Mouse (Mus musculus): Measurements from ENCODE around the gene Tpgs1.

Tpgs1 gene

DNA sequence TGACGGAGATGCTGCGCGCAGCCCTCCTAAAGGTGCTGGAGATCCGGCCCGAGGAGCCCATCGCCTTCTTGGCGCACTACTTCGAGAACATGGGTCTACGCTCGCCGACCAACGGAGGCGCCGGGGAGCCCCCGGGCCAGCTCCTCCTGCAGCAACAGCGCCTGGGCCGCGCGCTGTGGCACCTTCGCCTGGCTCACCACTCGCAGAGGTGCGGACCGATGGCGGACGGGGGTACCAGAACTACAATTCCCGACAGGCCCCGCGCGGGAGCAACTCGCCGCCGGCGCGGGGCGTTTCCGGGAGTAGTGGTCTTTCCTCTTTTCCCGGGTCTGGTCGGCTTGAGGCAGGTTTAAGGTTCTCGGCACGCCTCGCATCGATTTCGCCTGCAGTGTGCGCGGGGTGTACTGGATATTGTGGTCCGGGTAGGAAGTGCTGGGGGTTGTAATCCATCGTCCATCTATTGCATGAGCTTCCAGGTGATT lies 448 bp downstream of the Tpgs1 start:
- DNase-seq = peak; percentile 68 to 70

DNA sequence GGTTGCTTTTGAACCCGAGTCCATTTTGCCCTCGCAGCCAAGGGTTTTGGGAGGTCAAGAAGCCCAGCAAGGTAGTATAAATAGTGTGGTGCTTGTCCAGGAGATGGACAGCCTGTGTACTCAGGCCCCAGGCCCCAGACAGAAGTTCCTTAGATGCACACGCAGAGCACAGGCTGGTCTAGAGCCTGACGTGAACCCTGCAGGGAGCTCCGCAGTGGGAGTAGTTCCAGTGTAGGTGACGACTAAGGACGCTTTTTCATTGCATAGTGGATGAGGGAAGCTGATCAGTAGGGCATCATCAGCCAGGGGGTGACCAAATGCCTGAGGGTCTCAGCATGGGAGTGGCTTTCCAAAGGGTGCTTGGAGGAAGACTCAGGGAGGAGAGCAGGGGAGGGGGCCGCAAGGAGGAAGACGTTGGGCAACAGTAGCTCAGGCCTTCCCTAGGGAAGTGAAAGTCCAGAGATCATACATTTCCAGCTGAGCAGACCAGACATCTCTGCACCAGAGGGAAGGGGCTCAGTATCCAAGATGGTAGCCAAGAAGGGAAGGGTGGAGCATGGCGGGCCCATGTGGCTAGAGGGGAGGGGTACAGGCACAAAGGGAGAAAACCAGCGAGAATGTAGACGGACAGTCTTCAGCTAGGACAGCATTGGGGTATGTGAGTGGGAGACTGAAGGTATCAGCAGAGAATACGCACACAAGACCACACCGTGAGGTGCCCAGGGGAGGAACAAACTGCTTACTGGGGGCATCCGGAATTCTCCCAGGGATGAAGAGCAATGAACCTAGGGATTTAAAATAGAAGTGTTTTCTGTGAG lies 1.1 kb downstream of the Tpgs1 start:
- DNase-seq = no peak

DNA sequence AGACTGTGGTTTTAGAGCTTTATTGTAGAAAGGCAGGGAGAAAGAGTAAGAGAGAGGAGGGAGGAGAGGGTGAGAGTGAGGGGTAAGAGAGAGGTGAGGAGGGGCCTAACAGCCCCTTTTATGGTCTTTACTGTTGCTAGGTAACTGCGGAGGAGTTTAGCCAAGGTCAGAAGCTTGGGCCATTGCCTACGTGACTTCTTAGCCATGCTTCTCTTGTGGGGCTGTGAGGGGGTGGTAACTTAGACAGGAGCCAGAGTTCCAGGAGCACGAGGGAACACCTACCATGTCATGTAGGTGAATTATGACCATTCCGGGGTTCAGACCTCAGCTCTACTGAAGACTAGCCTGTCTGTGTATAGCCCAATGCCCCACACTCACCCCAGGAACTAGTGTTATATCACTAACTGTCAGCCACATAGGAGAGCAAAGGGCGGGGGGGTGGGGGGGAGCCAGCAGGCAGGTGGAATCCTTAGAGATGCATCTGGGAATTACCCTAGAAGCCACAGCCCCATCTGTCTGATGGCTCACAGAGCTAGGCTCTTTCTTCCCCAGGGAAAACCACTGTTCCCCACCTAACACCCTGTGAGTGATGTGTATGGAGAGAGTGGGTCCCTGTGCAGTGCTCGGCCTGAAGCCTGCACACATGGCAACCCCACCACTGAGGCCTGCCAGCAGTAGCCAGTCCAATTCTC lies 2.4 kb downstream of the Tpgs1 start:
- DNase-seq = no peak

DNA sequence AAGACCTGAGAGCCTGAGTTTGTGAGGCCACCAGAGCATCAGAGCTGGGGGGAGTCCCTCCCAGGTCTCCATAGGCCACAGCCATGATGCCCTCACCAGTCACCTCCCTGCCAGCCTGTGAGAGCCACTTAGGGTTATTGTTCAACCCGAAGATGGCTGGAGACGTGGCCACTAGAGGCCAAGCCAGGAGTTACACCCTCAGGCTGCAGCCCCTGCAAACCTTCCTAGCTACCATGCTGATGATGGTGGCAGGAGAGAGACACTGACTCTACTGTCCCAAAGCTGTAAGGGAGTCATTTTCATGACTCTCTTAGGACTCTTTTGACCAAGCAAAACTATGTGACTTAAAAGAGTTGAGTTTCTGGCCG lies 2.9 kb downstream of the Tpgs1 start:
- DNase-seq = no peak

DNA sequence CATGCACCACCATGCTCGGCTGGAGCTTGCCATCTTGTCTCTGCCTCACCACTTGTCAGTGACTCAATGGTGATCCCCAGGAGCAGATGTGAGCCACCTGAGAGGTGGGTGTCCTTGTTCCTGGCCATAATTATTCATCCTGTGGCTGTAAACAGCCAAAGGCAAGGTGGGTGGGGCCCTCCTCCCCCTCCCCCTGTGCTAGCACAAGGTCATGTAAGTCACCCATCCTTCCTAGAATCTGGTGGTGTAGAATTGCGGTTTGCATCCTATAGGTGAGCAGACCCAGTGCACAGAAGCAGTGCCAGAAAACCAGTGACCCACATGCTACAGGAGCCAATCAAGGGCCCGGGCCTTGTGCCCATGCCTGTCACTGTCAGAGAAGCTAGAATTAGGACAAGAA lies 3.9 kb downstream of the Tpgs1 start:
- DNase-seq = no peak

DNA sequence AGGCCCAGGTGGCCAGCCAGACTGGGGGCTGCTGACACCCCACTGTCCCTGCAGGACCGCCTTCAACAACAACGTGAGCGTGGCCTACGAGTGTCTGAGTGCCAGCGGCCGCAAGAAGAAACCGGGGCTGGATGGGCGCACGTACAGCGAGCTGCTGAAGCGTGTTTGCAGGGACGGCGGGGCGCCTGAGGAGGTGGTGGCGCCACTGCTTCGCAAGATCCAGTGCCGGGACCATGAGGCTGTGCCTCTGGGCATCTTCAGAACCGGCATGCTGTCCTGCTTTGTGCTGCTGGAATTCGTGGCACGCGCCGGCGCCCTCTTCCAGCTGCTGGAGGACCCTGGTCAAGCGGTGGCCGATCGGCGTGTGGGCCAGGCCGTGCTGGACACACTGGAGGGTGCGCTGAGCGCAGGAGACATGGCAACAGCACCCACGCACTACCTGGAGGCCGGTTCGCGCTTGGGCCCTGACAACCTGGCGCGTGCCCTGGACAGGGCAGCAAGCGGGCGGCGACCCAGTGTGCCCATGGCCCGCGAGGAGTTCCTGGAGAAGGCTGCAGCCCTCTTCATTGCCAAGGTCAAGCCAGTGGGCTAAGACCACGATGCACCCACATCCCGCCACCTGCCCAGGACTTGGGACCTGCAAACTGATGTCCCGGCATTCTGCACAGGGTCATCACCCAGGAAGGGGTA lies 6.3 kb downstream of the Tpgs1 start:
- no peak for DNase-seq

DNA sequence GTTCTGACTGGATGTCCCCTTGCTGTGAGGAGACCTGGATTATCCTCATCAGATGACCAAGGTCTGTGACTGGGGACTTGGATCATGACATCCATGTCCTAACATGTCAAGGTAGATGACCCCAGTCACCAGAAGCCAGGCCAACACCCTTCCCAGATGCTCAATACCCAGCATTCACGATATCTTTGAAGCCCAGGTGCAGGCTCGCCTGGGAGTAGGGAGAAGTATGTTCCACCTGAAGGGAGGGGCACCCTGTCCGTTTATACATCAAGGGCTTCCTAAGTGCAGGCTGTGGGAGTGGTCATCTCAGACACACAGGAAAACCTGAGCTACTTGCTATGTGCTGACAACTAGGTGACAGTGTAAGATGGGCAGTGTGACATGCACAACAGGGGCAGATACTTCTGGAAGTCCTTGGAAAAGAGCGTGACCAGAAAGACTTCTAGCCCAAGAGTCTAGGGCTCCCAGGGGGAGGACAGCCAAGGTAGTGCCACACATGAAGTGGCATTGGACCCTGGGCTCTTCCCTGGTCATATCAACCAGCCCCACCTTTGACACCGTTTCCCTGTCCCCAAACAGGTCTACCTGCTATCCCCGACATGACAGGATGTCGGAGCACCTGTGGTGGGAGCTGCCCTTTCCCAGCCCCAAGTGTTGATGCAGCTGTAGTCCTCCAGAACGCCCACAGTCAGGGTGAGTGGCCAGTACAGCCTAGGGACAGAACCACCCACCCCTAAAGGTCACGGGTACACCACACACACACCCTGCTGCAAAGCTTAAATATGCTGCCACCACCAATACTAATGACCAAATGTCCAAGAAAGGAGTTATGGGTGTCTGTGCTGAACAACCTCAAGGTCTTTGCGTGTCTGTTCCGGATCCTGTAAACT lies 11.7 kb downstream of the Tpgs1 start:
- peak in 1 of 2 experiments; percentile 33 for DNase-seq

DNA sequence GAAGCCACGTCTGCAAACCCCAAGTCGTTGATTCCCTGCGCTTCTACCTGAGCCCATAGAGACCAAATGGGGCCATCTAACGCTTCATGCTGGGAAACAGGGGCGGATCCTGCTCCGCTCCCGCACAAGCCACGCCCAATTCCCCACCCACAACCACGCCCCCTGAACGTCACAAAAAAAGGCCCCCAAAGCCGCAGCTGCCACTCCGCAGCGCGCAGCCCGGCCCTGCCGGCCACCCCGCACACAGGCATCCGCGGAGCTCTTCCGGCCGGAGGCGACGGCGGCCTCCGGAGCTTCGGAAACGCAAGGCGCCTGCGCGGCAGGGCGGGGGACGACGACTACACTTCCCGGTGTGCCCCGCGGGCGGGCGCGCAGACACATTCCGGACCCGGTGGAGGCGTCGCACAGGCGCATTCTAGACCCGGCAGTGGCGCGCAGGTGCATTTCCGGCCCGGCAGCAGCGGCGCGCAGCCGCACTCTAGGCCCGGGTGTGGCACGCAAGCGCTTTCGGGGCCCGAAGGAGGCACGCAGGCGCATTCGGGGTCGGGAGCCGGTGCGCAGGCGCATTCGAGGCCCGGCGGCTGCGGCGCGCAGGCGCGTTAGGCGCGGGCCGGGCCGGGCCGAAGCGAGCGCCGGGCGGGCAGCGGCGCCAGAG lies 12.5 kb downstream of the Tpgs1 start, which contains the start of gene Cdc34:
Gene Cdc34 (plus strand): TSS at position 605 of the 655 bp plus-strand sequence.
- peak; percentile 99 to 100 for DNase-seq

DNA sequence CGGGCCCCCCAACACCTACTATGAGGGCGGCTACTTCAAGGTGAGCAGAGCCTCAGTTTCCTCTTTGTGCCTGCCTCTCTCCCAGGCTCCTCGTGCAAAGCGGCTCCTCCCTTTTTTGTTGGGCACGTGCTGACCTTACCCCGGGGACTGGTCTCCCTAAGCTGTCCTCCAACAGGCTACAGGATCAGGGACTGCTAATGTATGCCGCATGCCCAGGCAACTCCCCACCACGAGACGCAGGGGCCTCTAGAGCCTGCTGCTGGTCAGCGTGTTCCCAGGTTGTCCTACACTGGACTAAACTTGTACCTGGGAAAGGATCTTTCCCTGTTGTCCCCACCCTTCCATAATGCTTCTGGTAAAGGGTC lies 13.4 kb downstream of the Tpgs1 start:
- DNase-seq = no peak

DNA sequence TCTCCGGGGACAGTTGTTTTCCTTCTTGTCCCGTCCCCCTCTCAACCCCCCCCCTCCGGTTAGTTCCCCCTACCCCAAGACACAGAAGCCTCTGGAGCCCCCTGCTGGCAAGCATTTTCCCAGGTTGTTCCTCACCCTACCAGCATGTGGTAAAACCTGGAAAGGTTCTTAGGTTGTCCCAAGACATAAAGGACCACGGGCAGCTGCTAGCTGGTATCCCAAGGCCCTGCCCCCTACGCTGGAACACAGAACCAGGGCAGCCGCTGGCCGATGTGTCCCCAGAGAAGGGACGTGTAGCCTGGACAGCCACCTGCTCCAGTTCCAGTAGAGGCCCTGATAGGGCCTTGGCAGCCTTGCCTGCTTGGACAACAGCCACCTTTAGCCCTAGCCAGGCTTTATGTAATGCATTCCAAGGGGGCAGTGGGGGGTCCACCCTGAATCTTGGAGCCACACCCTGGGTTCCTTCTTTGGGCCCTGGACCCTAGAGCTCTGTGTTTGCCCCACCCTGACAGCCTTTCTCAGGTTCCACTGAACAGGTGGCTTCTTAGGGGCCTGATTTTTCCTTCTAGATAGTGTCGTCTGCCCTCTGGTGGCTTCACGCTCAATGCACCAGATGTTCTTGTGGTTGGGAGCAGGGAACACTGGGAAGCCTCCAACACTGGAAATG lies 13.9 kb downstream of the Tpgs1 start:
- peak; percentile 53 to 65 for DNase-seq

DNA sequence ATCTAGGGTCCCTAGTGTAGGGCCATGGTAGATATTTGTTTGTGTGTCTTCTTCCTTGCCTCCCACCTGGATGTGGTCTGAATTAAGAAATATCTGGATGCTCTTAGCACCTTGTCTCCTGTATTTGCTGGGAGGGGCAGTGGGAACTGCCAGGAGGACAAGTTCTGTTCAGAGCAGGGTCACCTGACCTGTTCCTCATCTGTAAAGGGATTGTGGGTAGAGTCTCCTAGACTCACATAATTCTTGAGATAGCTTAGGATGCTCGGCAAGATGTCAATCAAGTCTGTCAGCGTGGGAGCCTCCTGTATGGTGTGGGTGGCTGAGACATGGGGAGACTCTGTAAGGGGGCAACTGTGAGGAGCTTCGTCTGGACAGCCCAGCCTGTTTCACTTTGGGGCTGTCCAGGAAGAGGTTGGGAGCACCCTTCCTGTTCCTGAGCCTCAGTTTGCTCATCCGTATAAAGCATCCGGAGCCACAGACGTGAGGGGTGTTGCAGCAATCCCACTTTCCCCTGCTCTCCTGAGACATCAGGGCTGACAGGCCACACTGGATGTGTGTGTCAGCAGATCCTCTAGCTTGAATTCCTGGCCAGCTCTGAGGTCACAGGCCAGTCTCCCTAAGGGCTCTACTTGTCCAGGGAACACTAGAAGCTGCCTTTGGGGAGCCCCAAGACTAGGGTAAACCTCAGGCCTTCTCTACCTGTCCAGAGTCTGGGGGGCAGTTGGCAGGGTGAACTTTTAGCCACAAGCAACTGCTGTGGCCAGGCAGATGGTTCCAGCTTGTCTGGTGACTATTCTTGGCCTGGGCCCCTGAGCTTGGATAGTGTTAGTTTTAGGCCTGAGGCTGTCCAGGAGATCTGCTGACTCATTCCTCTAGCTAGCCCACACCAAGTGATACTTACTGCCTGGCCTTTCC lies 14.8 kb downstream of the Tpgs1 start:
- DNase-seq = no peak

DNA sequence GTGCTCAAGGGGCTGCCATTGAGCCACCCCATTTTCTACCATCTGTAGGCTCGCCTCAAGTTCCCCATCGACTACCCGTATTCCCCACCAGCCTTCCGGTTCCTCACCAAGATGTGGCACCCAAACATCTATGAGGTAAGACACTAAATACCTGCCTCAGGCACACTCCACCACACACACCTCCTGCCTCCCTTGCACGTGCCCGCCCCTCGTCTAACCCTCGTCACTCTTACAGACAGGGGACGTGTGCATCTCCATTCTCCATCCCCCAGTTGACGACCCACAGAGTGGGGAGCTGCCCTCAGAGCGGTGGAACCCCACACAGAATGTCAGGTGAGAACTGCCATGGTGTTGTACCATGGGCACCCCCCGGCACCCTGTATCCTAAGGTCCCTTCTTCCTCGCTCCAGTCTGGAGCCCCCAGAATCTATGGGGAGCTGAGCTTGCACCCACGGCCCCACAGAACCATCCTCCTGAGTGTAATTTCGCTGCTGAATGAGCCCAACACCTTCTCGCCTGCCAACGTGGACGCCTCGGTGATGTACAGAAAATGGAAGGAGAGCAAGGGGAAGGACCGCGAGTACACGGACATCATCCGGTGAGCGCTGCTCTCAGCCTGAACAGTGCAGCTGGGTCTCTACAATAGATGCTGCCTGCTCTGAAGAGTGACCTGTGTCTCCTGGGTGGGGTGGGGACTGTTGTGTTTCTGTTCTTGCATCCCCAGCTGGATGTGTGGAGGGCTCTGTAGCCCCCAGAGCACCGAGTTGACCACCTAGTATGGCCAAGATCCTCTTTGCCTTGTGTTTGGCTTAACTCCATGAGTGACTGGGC lies 15.8 kb downstream of the Tpgs1 start:
- DNase-seq = no peak

DNA sequence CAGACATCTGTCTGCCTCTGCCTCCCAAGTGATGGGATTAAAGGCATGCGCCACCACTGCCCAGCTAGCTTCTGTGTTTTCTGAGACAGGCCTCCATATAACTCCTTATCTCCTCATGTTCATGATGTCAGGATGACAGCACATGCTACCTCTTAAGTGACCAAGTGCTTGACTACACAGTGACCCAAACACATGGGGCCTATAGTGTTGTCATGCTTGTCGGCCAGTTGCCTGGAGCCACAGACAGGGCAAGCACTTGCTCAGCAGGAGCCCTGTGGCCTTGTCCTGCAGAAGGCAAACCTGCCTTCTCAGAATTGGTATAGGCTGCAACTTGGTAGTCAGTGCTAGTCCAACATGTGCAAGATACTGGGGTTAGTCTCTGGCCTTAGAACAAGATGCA lies 17.1 kb downstream of the Tpgs1 start:
- no peak for DNase-seq

DNA sequence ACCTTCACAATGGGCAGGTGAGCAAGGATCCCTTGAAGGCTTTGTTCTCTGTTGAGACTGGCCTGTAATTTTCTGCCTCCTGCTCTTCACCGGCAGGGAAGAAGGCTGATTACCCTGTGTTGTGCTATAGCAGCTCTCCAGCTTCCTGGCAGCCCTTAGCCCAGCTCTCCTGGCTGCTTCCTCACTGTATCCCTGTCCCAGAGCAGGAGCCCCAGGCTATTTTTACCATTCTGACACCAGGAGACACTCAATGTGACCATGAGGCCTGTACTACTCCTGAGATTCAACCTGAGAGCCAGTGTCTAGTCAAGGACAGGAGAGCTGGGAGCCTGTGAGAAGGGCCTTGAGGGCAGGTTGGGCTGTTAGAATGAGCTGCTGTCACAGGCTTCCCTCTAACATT lies 17.5 kb downstream of the Tpgs1 start:
- no peak for DNase-seq

DNA sequence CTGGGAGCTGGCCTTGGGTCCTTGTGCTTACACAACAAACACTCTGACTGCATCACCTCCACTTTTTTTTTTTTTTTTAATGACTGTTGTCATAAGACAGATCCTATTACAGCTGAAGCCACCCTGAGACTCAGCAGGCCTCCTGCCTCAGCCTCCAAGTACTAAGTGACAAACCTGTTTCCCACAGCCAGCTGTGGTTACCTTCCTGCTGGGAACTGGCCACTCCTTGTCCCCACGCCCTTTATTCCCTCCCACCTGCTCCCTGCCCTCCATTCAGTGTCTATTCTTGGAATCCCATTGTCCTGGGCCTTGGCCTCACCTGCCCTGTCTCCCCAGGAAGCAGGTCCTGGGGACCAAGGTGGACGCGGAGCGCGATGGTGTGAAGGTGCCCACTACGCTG lies 18.3 kb downstream of the Tpgs1 start:
- no peak for DNase-seq

DNA sequence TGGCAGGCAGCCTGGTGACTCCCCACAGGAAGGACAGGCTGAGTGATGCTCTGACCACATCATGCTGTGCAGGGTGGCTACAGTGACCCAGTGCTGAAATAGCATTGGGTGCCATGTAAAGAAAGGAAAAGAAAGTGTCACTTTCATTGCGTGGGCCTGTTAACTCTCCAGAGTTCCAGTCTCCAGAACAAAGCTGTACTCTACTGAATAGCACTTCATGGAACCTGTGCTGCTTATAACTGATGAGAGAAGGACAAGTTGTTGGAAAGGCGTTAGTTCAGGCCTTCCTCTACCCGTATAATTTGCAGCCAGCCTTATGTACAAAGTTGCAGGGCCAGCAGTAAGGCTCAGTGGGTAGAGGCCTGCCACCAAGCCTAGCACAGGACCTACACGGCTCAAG lies 19.6 kb downstream of the Tpgs1 start, which contains the start of gene Gzmm:
Gene Gzmm (plus strand): TSS at position 301 of the 400 bp plus-strand sequence.
- no peak for DNase-seq

DNA sequence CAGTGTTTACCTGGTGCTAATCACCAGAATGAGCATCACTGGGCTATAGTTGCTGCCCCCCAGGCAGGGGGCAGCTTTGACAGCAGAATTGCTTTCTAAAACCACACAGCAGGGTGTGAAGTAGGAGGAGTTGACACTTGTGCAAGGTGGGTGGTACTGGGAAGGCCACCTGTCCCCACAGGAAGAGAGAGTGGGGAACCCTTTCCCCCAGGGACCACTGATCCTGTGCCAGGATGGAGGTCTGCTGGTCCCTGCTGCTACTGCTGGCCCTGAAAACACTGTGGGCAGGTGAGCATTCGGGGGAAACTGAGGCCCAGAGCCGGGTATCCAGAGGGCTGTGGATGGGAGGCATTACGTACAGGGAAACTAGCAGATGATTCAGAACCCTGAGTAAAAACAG lies 20.0 kb downstream of the Tpgs1 start:
- no peak for DNase-seq

DNA sequence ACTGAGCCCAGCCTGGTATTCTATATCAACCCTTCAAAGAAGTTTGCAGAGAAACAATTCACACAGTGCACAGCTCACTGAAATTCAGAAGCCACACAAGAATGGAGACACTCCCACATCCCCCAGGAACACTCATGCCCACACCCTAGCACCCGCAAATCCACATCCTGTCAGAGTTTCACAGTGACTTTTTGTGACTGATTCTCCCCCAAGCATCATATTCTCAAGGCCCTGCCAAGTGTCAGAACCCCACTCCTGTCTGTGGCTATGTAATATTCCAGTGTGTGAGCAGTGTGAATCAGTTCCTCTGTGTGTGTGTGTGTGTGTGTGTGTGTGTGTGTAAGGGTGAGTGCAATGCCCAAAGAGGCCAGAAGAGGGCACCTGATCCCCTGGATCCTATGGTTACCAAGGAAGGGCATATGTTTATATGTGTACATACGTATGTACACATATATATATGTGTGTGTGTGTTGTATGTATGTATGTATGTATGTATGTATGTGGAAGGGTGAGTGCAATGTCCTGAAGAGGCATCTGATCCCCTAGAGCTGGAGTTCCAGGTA lies 22.9 kb downstream of the Tpgs1 start:
- no peak for DNase-seq

All from lung, adult 18-20 months (tissue).